Mouse (Mus musculus): ENCODE measurements at regions not wholly inside any gene's neighbourhood (a gene's known extent, or its start where the extent isn't known, plus 50 kb on each side); places are given as distances from the start of the nearest gene placed in this dataset.
A peak's percentile ranks its signal among the peaks of the same experiment; 100 is the strongest.

- no peak for DNase-seq (ENCODE audit: low spot score)
Measured at GRCm38 (mm10) chr15:64434502-64434901, 374.2 kb upstream of the Fam49b start.

DNA sequence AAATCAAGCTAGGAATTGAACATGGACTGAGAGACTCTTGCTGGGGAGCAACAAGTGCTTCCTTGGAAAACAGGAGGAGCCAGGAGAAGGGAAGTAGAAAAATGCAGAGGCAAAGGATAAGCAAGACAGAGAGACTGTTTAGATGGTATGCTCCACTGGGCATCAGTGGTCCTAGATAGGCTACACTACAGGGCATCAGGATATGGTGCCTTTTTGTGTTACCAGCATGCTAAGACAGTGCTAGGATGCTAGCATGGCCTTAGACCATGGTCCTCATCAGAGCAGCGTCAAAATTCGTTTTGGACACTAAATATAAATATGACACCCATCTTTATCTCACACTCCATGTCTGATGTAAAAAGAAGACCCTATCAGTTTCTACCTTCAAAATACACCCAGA is 374.6 kb upstream of the Fam49b start:
- DNase-seq (ENCODE audit: low spot score) = no peak

GRCm38 (mm10) chr15:64445076-64445475 is 372.4 kb upstream of the Gm21798 start:
- DNase-seq (ENCODE audit: low spot score) = no peak

GRCm38 (mm10) chr15:64446411-64447072 is 371.0 kb upstream of the Gm21798 start:
- no peak for DNase-seq (ENCODE audit: low spot score)

DNA sequence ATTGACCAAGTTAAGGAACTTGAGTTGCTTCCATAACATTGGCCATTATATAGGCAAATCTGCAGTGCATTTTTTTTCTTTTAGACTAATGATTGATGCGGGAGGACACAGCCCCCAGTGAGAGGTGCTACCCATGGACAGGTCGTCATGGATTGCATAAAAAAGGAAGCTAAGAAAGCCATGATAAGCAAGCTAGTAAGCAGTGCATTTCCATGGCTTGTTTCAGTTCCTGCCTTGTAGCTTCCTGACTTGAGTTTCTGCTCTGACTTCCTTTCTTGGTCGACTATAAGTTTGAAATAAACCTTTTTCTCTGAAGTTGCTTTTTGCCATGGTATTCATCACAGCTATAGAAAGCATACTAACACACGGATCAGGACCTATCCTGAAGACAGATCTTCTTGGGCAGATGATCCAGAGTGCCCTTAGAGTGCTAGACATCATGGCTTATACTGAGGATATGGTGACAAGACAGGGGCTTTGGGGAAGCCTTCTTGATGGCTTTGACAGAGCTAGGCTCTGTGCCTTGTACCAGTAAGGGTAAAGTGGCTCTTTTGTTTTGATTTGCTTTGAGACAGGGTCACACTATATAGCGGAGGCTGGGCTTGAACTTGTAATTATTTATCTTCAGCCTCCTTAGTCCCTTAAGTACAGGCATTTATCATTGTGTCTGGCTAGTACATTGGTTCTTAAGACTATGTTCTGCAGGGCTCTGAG is 370.1 kb upstream of the Gm21798 start:
- no peak for DNase-seq (ENCODE audit: low spot score)

DNA sequence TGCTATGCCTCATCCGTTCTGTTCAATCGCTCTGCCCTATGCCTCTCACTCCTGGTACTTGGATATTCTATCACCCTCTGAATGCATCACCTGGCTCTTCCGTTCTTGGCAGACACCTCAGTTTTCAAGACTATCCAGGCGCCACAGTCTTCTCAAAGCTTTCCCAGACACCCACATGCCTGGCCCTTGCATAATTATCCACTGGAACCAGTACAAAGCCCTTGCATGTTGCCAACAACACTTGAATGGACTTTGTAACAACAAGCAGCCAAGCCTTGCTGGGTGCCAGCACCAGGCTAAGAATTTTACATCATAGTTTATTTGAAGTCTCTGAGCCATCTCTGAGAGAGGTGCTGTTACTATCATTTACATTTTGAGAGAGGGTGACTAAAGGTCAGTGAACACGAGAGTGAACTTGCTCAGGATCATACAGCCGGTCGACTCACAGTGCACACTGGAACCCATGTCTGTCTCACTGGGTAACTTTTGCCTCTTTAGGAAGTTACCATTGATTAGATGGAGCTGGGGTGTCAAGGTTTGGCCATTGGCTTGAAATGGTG is 368.8 kb upstream of the Gm21798 start:
- DNase-seq (ENCODE audit: low spot score) = peak; percentile 29

GRCm38 (mm10) chr15:64470743-64471142 is 346.8 kb upstream of the Gm21798 start:
- peak; percentile 22 for DNase-seq (ENCODE audit: low spot score)

DNA sequence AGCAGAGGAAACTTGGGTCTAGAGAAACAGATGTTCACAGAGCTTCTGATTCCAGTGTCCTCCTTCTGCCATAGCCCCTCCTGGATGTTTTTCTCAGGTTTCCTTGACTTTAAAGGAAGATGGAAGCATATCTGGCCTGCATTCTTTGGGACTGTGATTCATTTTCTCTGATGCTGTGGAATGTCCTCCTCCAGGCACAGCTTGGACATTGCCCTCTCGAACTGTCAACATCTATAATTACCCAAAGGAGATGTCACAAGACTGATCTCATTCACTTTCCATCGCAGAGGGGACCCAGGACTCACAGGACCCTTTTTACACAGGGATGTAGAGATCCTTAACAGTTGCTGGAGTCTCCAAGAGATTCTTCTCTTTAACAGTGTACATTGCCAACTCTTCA is 345.9 kb upstream of the Gm21798 start:
- no peak for DNase-seq (ENCODE audit: low spot score)

GRCm38 (mm10) chr15:64474236-64474635 is 343.3 kb upstream of the Gm21798 start:
- no peak for DNase-seq (ENCODE audit: low spot score)

- no peak for DNase-seq (ENCODE audit: low spot score)
Measured at GRCm38 (mm10) chr15:64477131-64477530, 340.4 kb upstream of the Gm21798 start.

DNA sequence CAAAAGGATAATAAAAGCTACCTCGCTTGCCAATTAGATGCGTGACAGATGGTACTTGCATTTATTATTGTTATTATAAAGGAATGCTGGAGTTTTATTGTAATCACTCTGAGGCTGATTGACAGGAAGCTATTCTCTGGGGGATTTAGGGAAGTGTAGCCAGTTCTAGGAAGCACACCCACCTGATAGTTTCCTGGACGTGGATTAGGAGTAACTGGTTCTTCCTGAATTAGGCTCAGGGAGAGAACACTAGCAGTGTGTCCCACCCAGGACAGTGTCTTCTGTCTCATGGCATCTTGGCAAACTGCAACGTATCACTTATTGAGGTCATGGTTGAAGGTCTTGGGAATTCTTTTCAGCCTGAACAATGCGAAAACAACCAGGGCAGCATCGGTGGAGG is 336.9 kb upstream of the Gm21798 start:
- DNase-seq (ENCODE audit: low spot score) = no peak

DNA sequence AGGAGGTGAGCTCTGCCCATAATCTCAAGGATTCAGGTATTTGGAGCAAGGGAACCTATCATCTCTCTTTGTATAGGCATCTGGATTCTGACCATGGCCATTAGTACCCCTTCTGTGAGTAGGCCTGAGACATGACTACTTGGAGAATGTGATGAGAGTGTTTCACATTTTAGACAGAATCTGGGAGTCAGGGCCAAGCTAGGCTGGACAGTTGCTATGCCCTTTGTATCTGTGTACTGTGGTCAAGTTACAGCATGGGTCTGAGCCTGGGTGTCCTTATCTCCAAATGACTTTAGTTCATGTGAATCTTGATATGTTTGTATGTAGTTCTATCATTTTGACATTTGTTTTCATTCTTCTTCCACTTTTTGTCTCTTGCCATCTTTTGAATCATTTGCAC is 336.3 kb upstream of the Gm21798 start:
- DNase-seq (ENCODE audit: low spot score) = no peak

DNA sequence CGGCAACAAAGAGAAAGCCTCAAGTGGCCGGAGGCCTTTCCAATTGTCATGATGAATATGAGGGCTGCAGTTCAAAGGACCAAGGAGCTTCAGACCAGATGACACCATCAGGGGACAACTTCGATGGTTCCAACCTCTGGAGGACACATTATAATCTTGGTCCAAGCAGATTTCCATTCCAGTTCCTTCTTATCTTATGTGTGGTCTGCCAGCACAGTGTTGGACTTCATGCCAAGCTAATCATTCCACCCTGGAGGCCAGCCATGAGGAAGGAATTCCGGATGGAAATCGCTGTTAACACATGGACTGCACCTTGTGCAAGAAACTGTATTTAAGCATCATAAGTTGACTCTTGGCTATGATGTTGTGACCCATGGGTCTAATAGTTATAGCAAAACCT is 334.5 kb upstream of the Gm21798 start:
- peak; percentile 9 for DNase-seq (ENCODE audit: low spot score)

GRCm38 (mm10) chr15:64487801-64488200 is 329.7 kb upstream of the Gm21798 start:
- no peak for DNase-seq (ENCODE audit: low spot score)

GRCm38 (mm10) chr15:64500783-64501182 is 316.7 kb upstream of the Gm21798 start:
- DNase-seq (ENCODE audit: low spot score) = no peak

DNA sequence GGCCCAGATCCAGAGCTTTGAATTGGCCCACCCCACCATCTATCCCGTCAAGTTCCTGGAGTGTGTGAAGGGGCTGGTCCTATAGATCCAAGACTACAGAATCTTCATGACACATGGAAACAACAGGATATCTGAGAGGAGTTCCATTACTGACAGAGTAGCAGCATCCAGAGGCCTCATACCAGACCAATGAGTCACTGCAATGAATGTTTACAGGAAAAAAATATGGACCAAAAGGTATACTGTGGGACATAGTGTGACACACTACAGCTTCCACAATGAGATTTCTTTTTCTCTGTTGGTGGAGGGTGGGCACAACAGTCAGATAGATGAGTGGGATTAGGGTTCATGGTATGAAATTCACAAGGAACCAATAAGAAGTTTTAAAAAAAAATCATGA is 316.0 kb upstream of the Gm21798 start:
- no peak for DNase-seq (ENCODE audit: low spot score)

DNA sequence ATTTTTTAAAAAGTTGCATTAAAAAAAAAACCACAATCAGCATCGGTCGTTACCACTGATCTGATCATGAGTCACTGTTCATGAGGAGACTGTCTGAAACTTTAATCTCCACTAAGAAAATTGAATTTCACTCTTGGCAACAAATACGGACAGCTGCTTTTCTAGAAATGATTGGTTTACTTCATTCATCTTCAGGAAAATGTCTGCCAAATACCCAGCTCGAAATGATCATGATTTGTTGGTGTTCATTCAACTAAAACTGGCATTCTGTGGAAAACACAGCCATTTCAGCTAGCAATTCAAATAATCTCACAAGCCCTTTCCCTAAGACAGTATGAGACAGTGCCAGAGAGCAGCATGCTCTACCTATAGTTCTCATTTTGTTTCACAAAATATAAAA is 312.7 kb upstream of the Gm21798 start:
- DNase-seq (ENCODE audit: low spot score) = no peak

GRCm38 (mm10) chr15:64510649-64511048 is 306.8 kb upstream of the Gm21798 start:
- DNase-seq (ENCODE audit: low spot score) = no peak

DNA sequence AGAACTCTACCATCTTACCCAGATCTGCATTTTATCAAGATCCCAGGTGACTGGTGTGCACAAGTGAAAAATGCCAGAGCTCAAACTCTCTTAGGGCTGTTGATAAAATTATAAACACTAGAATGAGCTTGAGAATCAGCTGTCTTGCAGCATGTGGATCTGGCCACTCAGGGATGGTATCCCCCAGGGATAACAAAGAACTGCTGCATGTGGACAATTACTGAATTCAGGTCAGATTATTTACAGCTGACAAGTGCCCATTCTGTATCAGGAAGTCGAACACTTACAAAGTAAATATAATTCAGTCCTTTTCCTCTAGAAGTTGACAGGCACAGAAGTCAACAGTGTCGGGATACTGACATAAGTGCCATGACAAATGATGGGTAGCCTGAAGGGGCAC is 306.3 kb upstream of the Gm21798 start:
- DNase-seq (ENCODE audit: low spot score) = no peak

DNA sequence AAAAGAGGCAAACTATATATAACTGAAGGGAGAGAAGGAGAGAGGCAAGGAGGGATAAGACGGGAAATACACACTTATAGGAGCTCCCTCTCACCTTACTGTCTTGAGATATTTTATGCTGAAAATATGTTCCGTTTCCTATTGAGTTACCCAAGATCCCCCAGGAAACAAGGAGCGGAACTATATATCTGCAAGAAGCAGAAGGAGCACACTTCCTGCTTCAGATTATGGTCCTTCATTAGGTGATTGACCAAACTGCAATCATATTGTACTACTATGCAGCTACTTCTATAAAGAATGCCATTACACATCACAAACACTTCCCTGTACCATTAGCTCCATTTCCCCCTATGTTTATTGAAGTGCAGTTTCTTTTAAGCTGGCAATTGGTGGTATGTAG is 304.9 kb upstream of the Gm21798 start:
- DNase-seq (ENCODE audit: low spot score) = no peak

DNA sequence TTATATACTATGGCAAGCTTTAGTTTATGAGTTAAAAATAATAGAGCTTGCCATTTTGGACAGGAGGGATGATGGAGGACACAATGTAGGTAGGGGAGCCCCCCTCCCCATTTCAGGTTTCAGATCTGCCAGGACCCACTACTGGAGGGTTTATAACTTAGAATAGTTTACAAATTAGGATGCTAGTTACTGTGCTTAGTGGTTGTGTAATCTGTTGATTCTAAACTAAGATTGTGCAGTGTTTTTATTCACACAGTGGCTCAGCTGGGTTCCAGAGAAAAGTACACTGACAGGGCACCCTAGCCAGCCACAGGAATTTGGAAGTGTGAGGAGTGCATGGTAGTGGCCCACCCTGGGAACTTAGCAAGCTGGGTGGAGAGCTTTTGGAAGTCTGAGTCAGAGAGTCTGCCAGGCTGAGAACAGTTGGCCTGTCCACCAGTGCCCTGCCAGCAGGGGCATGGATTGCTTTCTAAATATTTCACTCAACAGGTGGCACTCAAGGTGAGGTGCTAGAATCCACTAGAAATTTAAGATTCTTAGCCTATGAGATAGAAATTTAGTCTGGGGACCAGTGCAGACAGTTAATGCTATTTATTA is 303.9 kb upstream of the Gm21798 start:
- DNase-seq (ENCODE audit: low spot score) = no peak

GRCm38 (mm10) chr15:64515179-64515578 is 302.3 kb upstream of the Gm21798 start:
- DNase-seq (ENCODE audit: low spot score) = no peak

- no peak for DNase-seq (ENCODE audit: low spot score)
Measured at GRCm38 (mm10) chr15:64519207-64519628, 298.3 kb upstream of the Gm21798 start.
